Mouse (Mus musculus): ENCODE measurements around the gene Alyref.

The Alyref gene

DNA sequence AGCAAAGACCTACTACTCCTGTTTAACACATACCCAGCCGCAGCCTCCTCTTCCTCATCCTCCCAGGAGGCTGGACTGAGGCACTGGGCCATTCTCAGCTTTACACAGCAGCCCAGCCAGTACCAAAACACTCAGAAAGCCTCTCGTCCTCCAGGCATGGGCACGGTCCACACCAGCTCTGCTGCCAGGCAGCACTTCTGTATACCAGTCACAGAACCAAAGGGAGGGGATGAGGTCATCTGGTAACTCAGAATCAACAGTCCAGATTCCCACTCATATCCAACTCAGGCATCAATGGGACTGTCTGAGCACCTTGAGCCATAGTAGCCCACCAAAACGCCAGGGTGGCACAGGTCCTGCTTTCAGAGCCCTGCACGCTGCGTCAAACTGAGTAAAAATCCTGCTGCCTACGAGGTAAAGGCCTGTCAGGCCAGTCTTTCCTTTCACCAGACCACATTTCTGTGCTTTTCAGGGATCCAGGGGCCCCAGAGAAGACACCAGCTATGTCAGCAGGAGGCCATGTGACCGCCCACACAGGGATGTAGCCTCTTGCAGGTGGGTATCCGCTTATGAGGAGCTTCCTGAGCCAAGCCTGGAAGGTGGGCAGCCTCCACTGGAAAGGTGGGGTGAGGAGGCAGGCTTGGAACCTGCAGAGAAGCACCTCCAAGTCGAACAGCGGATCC is 28.8 kb upstream of the Alyref start:
- no peak for DNase-seq (ENCODE audit: low read depth in 1 of 2, low spot score in 2 of 2)

DNA sequence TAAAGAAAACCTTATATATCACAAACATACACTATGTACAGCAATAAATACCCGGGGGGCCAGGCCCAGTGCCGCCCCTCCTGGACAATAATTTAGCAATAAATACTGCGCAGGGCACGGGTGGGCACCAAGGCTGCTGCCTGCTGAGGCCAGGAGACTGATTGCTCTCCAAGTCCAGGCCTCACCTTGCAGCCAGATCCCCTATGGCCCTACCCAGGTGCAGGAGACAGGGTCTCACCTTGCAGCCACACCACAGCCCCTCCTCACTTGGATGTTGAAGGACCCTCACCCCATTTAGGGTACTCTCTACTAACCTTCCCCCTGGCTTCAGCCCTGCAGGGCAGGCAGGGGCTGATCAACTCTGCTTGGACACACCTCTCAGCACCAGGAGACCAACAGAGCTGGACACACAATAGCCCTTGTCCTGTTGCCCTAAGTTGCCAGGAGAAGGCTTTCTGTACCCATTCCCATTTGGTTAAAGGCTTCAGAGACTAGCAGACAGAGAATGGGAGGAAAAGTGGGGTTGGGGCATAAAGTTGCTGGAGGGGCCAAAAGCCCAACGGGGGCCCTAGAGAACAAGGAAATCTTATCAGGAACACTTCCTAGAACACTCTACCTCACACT is 27.1 kb upstream of the Alyref start, which contains the start of gene Sirt7:
Gene Sirt7 (minus strand): TSS at position 89 of the 624 bp plus-strand sequence.
- no peak for DNase-seq (ENCODE audit: low read depth in 1 of 2, low spot score in 2 of 2)

DNA sequence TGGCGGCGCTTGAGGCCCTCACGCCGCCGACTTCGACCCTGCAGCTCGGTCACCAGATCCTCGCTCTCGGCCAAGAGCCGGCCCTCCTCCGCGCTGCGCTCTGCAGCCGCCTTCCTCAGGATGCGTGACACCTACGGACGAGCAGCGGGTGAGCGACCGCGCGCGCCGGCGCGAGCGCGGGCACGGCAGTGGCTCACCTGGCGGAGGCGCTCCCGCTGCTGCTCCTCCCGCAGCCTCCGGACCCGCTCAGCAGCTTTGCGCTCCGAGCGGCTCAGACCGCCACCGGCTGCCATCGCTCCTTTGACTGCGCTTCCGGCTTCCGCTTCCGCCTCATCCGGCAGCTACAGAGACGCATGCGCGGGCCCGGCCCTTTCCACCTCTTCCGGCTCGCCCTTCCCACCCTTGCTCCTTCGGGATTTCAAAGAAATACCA is 26.5 kb upstream of the Alyref start:
- peak; percentile 58 to 60 for DNase-seq (ENCODE audit: low read depth in 1 of 2, low spot score in 2 of 2)

DNA sequence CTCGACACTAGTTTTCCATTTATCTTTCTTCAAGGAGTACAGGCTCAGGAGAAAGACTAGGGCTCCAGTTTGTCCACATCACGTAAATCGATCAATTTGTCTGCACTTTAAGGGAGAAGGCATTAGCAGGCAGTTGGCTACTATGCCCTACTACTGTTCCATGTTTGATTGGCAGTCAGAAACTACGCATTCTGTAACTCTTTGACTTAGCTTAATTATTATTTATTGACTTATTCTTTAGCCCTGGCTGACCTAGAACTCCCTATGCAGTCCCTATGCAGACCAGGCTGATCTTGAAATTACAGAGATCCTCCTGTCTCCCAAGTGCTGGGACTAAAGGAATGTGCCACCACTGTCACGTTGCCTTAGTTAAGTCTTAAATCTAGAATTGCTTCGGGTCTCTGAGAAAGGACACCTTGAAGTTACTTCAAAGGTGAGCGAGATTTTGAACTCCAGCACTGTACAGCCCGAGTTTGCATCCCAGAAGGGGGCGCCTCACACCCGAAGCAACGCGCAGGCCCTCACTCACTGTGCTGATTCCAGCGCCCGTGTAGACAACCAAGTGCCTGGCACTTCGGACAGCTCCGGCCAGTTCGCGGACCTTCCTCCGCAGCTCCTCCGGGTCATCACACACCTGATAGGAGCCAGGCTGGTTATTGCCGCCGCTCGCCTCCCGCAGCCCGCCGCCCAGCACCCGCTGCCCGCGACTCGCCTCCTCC is 26.0 kb upstream of the Alyref start:
- peak in 1 of 2 experiments; percentile 54 for DNase-seq (ENCODE audit: low read depth in 1 of 2, low spot score in 2 of 2)

DNA sequence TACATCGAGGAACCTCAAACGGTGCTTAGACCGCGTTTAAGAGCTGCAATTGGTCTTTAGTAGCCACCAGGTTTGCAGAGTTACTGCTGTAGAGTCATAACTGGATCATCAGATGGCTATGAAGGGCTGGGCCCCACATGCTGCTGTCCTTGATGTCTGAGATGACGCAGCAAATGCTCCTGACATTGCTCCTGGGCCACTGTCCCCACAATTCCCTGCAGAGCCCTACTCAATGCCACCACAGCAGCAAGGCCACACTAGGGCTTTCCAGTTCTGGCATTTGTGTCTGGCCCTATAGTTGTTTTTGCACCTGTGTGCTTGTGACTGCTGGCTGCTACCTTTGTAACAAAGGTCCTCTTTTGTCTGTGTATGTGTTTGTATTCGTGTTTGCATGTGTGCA is 24.6 kb upstream of the Alyref start:
- no peak for DNase-seq (ENCODE audit: low read depth in 1 of 2, low spot score in 2 of 2)

DNA sequence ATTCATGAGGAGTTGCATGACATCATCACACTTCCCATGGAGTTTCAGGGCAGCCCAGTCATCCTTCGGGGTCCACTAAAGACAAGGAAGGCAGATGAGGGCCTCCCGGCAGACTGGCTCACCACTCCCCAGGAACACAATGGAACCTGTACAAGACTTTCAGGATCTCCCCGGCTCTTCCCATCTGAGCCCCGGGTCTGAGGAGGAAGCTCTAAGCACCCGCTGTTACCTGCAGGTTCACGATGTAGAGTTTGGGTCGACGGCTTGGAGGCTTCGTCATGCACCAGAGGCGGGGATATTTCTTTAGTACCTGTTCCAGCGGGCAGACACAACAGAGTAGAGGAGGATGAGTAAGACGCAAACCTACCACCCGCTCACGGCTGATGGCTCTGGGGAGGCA is 22.0 kb upstream of the Alyref start:
- no peak for DNase-seq (ENCODE audit: low read depth in 1 of 2, low spot score in 2 of 2)

DNA sequence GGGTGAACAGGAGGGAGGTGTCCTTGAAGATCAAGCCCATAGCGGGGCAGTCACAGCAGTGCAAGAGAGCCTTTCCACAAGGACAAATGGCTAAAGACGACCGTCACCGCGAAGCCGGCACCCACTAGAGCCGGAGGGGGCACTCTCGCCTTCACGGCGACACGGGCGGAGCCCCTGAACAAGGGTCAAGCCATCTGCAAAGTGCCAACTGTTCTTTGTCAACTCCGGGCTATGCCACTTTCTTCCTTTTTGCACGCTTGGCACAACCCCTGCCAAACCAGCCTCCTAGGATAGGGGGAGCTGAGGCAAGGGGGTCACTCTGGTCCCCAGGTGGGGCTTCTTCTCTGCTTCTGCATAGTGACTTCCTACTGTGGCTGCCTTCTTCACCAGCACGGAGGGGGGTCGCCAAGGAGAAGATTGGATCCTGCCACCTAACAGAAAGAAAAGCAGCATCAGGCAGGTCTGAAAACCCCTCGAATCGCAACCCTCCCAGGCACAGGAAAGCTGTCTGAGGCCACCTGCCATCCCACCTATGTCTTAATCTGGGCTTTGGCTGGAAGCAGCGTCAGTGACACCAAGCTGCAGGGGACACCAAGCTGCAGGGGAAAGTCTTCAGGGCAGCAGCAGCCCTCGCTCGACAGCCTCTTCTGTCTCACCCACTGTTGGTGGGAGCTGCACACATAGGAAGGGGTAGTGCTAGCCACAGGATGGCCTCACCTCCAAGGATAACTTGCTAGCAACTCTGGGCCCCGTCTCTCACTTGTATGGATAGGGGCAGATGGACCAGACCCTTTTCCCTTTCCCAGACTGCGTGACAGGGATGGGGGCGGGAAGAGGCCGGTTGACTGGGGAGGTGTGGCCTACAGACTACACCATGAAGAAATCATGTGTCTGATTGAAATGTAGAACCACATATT is 20.7 kb upstream of the Alyref start:
- no peak for DNase-seq (ENCODE audit: low read depth in 1 of 2, low spot score in 2 of 2)

DNA sequence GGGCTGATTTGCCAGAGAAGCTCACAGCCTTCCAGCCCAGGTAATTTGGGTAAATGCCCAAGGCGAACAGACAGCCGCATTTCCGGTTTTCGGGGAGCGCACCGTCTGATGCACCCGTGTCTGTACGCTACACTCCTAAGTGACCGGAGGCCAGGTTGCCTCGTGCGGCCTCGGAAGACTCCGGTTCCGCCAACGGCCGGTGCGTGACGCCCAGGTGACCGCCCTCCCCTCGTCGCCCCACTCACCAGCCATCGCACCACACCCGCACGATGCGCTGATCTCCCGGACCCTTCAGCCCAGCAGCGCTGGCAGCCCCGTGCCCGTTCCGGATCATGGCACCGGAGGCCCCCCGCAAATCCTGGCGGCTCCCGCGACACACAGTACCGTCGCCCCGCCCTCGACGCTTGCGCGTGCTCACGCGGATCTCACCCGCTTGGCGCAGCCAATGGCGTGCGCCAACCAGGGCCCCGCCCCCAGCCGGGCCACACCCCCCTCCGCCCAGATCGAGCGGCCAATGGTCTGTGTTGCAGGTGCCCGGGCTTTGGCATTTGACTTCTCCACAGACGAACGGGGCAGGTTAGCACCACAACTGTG is 19.5 kb upstream of the Alyref start, which contains the start of gene Pcyt2:
Gene Pcyt2 (minus strand): TSS at position 418 of the 594 bp plus-strand sequence.
- DNase-seq (ENCODE audit: low read depth in 1 of 2, low spot score in 2 of 2): peak; percentile 60 to 84

DNA sequence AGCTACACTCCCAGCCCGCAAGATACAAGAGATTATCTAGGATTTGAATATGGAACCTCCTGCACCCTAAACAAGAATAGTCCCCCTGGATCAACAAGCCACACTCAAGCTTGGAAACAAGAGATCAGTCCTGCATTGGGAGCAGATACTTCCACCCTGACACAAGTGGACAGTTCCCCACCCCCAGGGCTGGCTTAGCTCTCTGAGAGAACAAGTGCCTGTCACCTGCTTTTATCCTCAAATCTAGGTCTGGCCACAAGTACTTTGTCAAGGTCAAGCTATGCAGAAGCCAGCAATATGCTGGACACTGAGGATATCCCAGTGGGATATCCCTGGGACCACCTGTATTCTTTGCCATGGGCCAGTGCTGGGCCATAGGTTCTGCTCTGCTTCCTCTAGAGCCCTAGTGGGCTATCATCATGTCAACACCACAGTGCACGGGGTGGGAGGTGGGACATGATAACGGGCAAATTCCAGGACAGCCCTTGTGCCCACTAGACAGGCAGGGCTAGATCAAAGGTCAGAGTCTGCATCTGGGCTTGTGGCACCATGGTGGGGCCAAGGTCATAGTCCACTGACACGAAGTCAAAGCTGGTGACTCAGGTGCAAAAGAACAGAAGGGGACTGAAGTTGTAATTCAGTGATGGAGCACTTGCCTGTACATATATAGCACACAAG is 18.6 kb upstream of the Alyref start:
- no peak for DNase-seq (ENCODE audit: low read depth in 1 of 2, low spot score in 2 of 2)

DNA sequence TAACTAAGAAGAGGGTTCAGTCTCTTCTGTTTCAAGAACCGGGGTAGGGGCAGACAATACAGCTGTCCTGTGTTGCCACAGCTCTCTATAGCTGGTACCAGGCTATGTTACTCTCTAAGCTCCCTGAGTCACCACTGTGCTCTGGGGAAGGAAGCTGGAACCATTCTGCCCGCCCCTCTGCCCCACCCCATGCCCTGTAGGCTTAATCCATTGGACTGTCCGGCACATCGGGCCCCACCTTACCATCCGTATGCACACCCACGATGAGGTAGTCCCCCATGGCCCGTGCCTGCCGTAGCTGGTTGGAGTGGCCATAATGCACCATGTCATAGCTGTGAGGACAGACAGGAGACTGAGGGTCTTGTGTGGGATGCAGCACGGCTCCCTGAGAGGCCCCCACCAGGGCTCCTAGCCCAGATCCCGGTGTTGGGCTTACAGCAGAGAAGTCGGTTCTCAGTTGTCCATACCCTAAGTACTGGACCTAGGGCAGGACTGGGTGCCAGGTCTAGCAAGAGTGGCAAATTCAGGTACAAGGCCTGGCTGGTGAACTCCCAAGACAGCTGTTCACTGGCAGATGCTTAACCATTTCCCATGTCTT is 17.5 kb upstream of the Alyref start:
- DNase-seq (ENCODE audit: low read depth in 1 of 2, low spot score in 2 of 2): no peak

DNA sequence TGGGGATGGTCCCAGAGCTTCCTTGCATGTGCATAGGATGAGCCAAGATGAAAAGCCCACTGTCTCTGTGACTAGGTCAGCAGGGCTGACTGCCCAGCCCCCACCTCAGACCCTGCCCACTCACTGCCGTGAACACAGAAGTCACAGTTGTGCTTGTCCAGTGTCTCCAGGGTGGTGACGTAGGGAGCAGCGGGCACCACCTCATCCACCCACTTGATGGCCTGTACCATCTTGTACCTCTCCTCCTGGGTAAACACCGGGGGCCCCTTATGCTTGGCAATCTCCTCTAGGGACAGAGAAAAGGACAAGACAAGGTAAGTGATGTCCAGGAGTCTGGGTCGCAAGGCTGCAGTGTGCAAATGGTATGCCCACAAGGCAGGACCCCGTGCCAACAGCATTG is 17.0 kb upstream of the Alyref start:
- no peak for DNase-seq (ENCODE audit: low read depth in 1 of 2, low spot score in 2 of 2)

DNA sequence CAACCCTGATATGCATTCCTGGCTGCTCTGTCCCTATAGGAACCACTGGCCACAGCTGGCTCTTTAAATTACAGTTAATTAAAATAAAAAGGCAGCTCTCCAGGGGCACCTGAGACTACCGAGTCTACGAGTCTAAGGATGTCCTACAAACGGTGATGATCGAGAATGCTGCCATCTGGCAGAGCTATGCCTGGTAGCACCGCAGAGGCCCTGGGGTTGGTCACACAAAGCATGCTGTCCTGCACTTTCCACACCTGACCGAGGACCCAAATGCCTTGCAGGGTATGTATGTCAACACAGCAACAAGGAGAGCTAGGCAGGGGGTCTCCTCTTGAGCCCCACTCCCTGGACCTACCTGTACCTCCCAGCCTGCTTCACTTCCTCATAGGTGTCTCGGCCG is 15.8 kb upstream of the Alyref start:
- no peak for DNase-seq (ENCODE audit: low read depth in 1 of 2, low spot score in 2 of 2)

DNA sequence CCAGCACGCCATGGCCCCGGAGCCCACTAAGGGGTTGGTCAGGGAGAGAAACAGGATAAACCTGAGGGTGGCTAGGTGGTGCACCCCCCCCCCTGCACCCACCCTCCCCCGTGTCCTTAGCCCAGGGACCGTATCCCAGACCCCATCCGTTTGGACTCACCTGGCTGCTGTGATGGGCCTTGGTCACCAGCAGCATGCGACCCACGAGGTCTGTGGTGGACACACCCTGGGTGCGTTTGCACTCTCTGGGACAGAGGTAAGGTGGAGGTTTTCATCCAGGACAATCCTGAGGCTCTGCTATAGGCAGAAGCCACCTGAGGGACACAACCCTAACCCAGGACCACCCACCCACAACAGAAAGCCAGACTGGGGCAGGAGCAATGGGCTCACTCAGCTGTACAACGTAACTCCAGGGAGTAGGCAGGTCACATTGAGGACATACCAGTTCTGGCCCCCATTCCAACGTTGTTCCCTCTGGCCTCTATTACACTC is 15.4 kb upstream of the Alyref start:
- DNase-seq (ENCODE audit: low read depth in 1 of 2, low spot score in 2 of 2): no peak

DNA sequence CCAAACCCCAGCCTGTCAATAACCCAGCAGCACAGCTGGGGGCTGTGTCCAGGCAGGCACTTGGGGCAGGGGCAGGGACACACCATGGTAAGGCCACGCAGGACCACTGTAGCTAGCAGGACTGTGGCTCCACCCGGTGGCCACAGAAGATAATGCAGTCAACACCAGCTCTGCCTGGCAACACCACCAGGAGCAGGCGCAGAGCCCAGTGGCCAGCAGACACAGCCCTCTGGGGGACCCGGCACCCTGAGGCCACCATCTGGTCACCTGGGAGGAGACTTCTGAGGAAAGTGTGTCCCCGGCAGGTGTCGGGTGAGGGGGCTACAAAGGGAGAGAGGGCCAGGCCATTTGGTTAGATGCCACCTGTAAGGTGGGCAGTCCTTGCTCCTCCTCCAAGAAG is 14.6 kb upstream of the Alyref start:
- DNase-seq (ENCODE audit: low read depth in 1 of 2, low spot score in 2 of 2): peak in 1 of 2 experiments; percentile 64

DNA sequence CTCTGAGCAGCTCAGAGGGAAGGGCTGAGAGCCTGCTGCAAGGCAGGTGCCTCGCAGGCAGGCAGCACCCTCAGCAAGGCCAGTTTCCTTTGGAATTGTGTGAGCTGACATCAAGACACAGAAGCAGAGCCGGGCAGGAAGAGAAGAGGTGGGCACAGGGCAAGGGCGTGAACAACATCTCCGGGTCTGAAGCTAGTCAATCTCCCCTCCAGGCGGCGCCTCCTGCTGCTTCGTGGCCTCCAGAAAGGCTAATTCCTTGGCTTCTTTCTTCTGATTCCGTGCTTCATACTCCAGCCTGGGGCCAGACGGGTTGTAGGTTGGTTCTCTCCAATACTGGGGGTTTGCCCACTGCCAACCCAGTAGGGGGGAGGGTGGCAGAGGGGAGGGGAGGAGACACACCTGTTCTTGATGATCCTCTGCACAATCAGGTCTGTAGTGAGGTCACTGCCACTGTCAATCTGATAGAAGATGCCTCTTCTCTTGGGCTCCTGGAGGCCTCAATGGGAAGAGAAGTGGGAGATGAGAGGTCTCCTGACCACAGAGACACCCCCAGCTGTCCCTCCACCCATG is 12.4 kb upstream of the Alyref start:
- no peak for DNase-seq (ENCODE audit: low read depth in 1 of 2, low spot score in 2 of 2)

DNA sequence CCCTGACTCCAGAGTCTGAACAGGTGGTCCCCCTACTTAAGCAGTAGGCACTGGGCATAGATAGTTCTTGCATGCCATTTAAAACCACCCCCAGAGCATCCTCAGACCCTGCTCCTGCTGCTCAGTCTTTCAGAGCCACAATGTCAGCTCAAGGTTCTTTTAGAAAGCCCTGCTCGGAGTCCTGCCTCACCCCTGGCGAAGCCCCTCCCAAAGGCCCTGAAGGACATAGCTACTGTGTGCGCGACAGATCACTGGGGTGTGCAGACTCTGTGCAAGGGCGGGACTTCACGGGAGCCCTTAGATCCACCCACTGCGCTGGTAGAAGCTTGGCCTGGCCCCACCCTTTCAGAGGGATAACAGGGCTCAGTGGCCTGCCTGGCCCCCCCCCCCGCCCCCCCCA is 11.1 kb upstream of the Alyref start:
- DNase-seq (ENCODE audit: low read depth in 1 of 2, low spot score in 2 of 2): no peak

DNA sequence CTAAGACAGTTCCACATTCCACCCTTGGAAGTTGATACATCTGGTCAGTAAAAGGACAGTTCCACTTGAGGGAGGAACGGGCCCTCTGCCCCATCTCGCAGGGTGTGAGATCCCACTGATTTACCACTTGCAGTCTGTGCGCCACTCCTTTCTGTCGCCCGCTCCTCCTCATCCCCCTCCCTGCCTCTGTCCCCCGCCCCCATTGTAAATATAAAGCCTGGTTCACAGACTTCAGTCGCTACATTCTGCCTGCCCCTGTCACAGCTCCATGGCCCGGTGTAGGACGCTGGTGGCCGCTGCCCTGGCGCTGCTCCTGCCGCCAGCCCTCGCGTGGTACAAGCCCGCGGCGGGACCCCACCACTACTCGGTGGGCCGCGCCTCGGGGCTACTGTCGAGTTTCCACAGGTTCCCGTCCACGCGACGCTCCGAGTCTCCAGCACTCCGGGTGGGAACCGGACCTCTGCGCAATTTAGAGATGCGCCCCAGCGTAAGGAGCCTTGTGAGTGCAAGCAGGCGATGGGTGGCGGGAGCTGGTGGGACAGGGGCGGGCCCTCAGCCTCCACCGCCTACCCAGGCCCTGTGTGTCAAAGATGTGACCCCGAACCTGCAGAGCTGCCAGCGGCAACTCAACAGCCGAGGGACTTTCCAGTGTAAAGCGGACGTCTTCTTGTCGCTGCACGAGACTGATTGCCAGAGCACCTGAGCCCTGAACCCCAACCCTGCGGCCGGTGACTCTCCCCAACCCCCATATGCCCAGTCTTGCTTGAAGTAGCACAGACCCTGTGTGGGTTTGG is 10.3 kb upstream of the Alyref start, which contains the start of gene Npb:
Gene Npb (plus strand): TSS at position 237 of the 794 bp plus-strand sequence.
- DNase-seq (ENCODE audit: low read depth in 1 of 2, low spot score in 2 of 2): no peak

DNA sequence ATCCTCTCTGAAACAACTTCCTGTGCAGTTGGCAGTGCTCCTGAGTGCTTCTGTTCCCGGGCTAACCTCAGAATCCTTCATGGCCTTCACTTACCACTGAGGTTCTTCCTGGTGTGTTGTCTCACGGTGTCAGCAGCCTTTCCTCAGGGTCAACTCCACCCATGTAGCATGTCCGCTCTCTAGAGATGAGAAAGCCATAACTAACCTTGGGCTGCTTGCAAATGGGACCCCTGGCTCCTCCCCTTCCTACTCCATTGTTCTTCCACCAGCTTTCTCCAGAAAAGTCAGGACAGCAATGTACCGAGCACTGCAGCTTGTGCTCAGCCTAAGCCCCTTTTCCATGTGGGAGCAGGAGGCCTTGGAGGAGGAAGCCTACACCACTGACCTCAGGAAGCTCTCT is 8.6 kb upstream of the Alyref start:
- no peak for DNase-seq (ENCODE audit: low read depth in 1 of 2, low spot score in 2 of 2)
